Mouse (Mus musculus): ENCODE data around the gene Prrt4. TPM values are rescaled to one million over a fixed set of nuclear protein-coding genes. Genes with fewer than 3 reads are reported as not detected.

The Prrt4 gene
- polyA plus RNA-seq, 1 experiment from 2014 or later = 0.53 TPM

DNA sequence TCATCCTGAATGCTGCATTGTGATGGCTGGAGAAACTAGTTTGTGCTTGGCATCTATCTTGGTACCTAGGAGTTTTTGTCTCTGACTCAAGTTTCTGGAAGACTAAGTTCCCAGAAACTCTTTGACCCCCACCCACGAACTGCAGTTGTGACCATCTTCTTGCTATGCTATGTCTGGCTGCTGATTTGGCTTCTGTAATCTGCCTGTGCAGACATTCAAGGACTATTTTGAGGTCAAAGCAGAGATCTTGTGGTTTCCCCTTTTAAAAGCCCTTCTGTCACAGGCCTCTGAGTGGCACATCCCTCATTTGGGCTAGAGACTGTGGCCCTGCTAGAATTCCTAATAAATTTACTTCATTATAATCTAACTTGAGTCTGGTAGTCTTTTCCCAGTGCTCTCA, 8.6 kb upstream of the Prrt4 start:
- Histone ChIP-seq H3K4me2 (no peak overlapping the region), H3K9ac (ENCODE audit: low read length) (no peak overlapping the region), H3K27me3 (ENCODE audit: control insufficient read depth, insufficient read depth, low read length) (no peaks in the 10 kb centered on the region), H3K9me3 (ENCODE audit: control insufficient read depth, low read length) (no peaks in the 10 kb centered on the region), H3K27ac (ENCODE audit: low read depth, low read length) (no peak overlapping the region), H3K4me3 (ENCODE audit: low read depth, low read length) (no peak overlapping the region), H3K4me1 (ENCODE audit: control insufficient read depth, insufficient read depth, low read length) (no peaks in the 10 kb centered on the region; the same call in 1 of the 2 replicates), H3K36me3 (ENCODE audit: control insufficient read depth, insufficient read depth, low read length) (no peaks in the 10 kb centered on the region)
- WGBS = 86% methylated on average over 1 of the region's 1 CpGs
- no peak for ATAC-seq (ENCODE audit: low FRiP score)
- DNase-seq (ENCODE audit: low spot score, missing footprints) = no peak

DNA sequence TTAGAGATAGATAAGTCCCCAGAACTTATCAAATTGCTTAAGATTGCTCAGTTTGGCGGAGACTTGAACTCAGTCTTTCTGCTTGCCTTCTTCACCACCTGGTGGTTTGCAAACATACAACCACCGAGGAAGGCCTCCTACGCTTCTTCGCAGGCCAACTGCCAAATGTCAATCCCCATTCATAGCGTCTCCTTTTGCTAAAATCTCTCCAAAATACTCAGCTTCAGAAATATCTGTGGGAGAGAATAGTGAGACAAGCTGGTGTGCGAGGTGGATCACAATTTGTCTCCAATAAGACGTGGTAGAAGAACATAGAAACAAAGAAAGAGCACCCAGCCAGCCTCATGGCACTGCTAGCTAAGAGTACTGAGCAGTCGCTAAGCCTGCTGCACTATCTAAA, 459 bp upstream of the Prrt4 start:
- 51% methylated on average over 8 of the region's 8 CpGs for WGBS
- no peak overlapping the region for H3K27ac ChIP-seq (ENCODE audit: low read depth, low read length)
- DNase-seq (ENCODE audit: low spot score, missing footprints) = no peak

DNA sequence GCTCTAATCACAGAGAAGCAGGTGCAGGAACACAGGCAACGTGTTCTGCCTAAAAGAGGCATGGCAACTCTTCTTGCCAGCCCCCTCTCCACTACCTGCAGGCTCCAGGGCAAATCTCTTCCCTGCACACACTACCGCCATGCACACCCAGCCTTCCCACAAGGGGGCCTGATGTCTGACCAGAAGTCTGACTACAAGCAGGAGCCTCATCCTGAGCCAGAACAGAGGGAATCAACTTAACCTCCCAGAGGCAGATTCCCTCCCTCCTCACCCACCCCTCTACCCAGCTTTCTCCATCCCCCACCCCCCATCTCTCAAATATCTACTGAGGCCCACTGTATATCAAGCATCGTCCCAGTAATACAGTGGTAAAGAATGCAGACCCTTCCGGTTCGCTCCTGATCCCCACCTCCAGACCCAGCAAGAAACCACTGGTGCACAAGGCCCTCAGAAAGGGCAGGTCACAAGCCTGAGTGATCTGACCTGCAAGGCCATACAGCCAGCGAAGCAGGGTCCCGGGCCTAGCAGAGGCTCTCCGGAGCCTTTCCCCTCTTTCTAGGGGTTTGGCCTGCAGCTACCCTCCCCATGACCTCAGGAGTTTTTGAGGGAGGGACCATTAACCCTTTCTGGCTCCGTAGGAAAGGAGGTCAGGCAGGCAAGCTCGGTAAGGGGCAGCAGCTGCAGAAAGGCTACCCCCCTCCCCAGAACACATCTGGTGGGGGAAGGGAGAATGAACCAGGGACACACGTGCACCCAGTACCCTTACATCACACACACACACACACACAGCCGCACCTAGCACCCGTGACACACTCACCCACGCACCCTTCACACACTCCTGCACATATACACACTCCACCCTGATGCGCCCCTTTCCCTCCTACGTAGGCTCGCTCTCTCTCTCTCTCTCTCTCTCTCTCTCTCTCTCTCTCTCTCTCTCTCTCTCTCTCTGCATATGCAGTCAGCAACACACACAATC, 1.2 kb downstream of the Prrt4 start:
- Histone ChIP-seq H3K4me2 (peak overlapping the region; percentile 87), H3K27ac (ENCODE audit: low read depth, low read length) (no peak overlapping the region), H3K4me3 (ENCODE audit: low read depth, low read length) (peak overlapping the region; percentile 60), H3K36me3 (ENCODE audit: control insufficient read depth, insufficient read depth, low read length) (no peaks in the 10 kb centered on the region), H3K9ac (ENCODE audit: low read length) (peak overlapping the region; percentile 77), H3K4me1 (ENCODE audit: control insufficient read depth, insufficient read depth, low read length) (peaks cover 7% of the 10 kb centered on the region), H3K9me3 (ENCODE audit: control insufficient read depth, low read length) (no peaks in the 10 kb centered on the region), H3K27me3 (ENCODE audit: control insufficient read depth, insufficient read depth, low read length) (peaks cover 21% of the 10 kb centered on the region)
- DNase-seq (ENCODE audit: low spot score, missing footprints) (no peak), ATAC-seq (ENCODE audit: low FRiP score) (peak; percentile 73)
- WGBS = 11% methylated on average over 17 of the region's 17 CpGs

More for the DNA sequence above, 459 bp upstream of the Prrt4 start:
- ATAC-seq (ENCODE audit: low FRiP score) = no peak
- Histone ChIP-seq H3K9me3 (ENCODE audit: control insufficient read depth, low read length) (no peaks in the 10 kb centered on the region), H3K4me2 (peak overlapping the region; percentile 87; the same call in 1 of the 2 replicates), H3K27me3 (ENCODE audit: control insufficient read depth, insufficient read depth, low read length) (peaks cover 14% of the 10 kb centered on the region), H3K36me3 (ENCODE audit: control insufficient read depth, insufficient read depth, low read length) (no peaks in the 10 kb centered on the region), H3K9ac (ENCODE audit: low read length) (peak overlapping the region; percentile 77; the same call in 1 of the 2 replicates), H3K4me3 (ENCODE audit: low read depth, low read length) (peak overlapping the region; percentile 60), H3K4me1 (ENCODE audit: control insufficient read depth, insufficient read depth, low read length) (peaks cover 4% of the 10 kb centered on the region)

DNA sequence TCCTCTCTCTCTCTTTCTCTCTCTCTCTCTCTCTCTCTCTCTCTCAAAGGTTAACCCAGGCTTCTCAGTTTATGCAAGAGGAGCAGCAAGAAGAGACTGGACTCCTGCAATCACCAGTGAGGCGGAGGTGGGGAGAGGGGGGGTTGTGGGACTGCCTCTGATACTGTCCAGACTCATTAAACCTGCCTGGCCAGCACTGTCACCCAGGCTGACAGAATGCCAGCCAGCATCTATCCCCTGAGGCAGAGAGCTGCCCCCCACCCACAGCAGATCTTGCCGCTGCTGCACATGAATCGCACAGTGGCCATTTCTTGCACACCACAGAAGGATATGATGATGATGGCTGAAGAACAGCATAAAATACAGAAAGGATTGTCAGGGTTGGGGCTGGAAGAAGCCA, 4.3 kb downstream of the Prrt4 start:
- Histone ChIP-seq H3K27ac (ENCODE audit: low read depth, low read length) (no peak overlapping the region), H3K4me2 (no peak overlapping the region), H3K9me3 (ENCODE audit: control insufficient read depth, low read length) (no peaks in the 10 kb centered on the region), H3K4me1 (ENCODE audit: control insufficient read depth, insufficient read depth, low read length) (peaks cover 20% of the 10 kb centered on the region), H3K36me3 (ENCODE audit: control insufficient read depth, insufficient read depth, low read length) (no peaks in the 10 kb centered on the region), H3K4me3 (ENCODE audit: low read depth, low read length) (no peak overlapping the region), H3K9ac (ENCODE audit: low read length) (no peak overlapping the region), H3K27me3 (ENCODE audit: control insufficient read depth, insufficient read depth, low read length) (peaks cover 36% of the 10 kb centered on the region)
- 92% methylated on average over 3 of the region's 3 CpGs for WGBS
- DNase-seq (ENCODE audit: low spot score, missing footprints) (no peak), ATAC-seq (ENCODE audit: low FRiP score) (no peak)

DNA sequence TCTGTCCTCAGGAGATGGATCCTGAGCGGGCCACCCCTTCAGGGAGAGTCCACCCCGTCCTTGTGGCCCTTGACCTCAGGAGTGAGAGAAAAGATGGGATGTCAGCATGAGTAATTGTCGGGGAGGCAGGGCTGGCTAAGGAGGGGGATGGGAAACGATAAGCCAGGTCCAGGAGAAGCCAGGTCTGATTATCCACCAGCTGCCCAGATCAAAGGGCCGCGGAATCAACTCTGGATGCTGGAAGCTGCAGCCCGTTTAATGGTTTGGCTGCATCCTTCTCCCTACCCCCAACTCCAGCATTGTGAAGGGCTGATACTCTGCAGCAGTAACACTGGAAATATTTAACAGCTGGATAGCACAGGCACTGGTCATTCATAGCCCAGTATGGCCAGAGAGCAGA, 5.0 kb downstream of the Prrt4 start:
- H3K27ac ChIP-seq (ENCODE audit: low read depth, low read length) = no peak overlapping the region
- H3K9me3 ChIP-seq (ENCODE audit: control insufficient read depth, low read length) = no peaks in the 10 kb centered on the region
- ATAC-seq (ENCODE audit: low FRiP score) (no peak), DNase-seq (ENCODE audit: low spot score, missing footprints) (no peak)
- WGBS = 19% methylated on average over 7 of the region's 7 CpGs
- H3K9ac ChIP-seq (ENCODE audit: low read length) = no peak overlapping the region
- no peak overlapping the region for H3K4me3 ChIP-seq (ENCODE audit: low read depth, low read length)
- H3K4me1 ChIP-seq (ENCODE audit: control insufficient read depth, insufficient read depth, low read length) = peaks cover 24% of the 10 kb centered on the region
- peaks cover 42% of the 10 kb centered on the region for H3K27me3 ChIP-seq (ENCODE audit: control insufficient read depth, insufficient read depth, low read length)
- no peaks in the 10 kb centered on the region for H3K36me3 ChIP-seq (ENCODE audit: control insufficient read depth, insufficient read depth, low read length)
- no peak overlapping the region for H3K4me2 ChIP-seq

DNA sequence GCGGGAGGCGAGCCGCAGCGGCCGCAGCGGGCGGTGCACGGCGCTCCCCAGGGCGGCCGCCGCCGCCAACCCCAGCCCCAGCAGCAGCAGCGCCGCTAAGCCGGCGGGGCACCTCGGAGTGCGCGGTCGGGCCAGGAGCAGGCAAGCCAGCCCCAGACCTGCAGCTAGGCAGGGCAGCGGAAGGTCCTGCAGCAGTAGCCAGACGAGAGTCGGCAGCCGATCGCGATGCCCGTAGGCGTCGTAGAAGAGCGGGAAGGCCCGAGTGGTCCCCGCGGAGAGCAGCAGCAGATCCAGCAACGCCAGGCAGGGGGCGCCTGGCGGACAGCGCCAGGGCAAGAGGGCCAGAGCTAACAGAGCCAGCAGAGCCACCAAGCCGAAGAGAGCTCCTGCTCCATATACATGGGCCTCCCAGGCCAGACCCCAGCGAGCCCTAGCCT, 8.4 kb downstream of the Prrt4 start:
- peak; percentile 89 for ATAC-seq (ENCODE audit: low FRiP score)
- H3K27me3 ChIP-seq (ENCODE audit: control insufficient read depth, insufficient read depth, low read length) = peaks cover 56% of the 10 kb centered on the region
- H3K9ac ChIP-seq (ENCODE audit: low read length) = peak overlapping the region; percentile 72
- H3K4me2 ChIP-seq = peak overlapping the region; percentile 97
- H3K4me1 ChIP-seq (ENCODE audit: control insufficient read depth, insufficient read depth, low read length) = peaks cover 20% of the 10 kb centered on the region
- H3K4me3 ChIP-seq (ENCODE audit: low read depth, low read length) = peak overlapping the region; percentile 48
- under 1% methylated on average over 40 of the region's 40 CpGs for WGBS
- peak; percentile 99 for DNase-seq (ENCODE audit: low spot score, missing footprints)
- H3K36me3 ChIP-seq (ENCODE audit: control insufficient read depth, insufficient read depth, low read length) = no peaks in the 10 kb centered on the region
- no peak overlapping the region for H3K27ac ChIP-seq (ENCODE audit: low read depth, low read length)
- H3K9me3 ChIP-seq (ENCODE audit: control insufficient read depth, low read length) = no peaks in the 10 kb centered on the region

DNA sequence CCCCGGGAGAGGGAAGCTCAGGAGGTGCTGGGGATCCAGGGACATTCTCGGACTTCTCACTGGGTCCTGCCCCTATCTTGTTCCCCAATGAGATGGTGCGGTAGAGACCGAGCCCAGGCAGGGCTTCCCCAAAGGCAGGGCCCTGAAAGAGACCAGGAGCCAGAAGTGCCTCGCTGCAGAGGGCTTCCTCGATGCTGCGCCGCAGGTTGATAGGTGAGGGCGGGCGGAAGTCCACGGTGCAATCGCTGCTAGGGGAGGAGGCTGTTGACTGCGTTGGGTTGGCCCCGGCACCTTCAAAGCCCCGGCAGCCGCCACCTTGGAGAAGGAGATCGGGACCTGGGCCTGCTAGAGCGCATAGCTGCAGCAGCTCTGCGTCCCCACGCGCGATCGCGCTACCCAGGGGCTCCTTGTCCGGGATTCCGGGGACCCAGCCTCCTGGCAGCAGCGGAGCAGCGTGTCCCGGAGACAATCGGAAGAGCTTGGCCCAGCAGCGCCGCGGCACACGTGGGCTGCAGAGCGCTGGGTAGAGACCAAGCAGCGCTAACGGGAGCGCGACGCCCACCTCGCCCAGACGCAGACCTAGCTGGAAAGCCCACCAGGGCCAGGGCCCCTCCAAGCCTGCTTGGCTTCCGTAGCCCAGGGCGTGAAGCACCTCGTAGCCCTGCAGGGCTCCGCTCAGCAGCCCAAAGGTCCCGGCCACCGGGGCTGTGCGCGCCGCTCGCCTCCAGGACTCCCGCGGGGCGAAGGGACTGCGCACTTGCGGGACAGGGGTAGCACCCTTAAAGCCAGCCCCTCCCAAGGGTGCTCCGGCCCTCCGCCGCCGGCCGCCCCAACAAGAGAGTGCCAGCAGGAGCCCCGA, 9.1 kb downstream of the Prrt4 start:
- Histone ChIP-seq H3K4me3 (ENCODE audit: low read depth, low read length) (peak overlapping the region; percentile 48), H3K9ac (ENCODE audit: low read length) (peak overlapping the region; percentile 72), H3K4me1 (ENCODE audit: control insufficient read depth, insufficient read depth, low read length) (peaks cover 20% of the 10 kb centered on the region), H3K4me2 (peak overlapping the region; percentile 97), H3K9me3 (ENCODE audit: control insufficient read depth, low read length) (no peaks in the 10 kb centered on the region), H3K36me3 (ENCODE audit: control insufficient read depth, insufficient read depth, low read length) (no peaks in the 10 kb centered on the region), H3K27me3 (ENCODE audit: control insufficient read depth, insufficient read depth, low read length) (peaks cover 56% of the 10 kb centered on the region), H3K27ac (ENCODE audit: low read depth, low read length) (no peak overlapping the region)
- WGBS = under 1% methylated on average over 60 of the region's 63 CpGs
- peak; percentile 58 for ATAC-seq (ENCODE audit: low FRiP score)
- DNase-seq (ENCODE audit: low spot score, missing footprints) = peak; percentile 95

DNA sequence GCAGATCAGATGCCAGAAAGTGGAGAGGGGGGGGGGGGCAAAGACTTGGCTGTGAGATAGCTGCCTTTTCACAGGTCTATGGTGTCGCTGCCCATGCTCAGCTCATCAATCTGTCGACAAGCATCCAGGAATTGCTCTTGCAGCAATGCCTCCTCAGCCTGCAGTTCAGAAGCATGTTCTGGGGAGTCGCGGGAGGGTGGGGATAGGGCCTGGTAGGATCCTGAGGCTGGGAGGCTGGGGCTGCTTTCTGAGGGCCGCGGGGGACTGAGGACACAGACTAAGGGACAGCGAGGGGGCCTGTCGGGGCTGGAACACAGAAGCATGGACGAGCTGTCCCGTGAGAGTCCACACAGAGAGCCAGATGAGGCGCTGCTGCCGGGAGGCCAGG, 9.7 kb downstream of the Prrt4 start:
- H3K9ac ChIP-seq (ENCODE audit: low read length) = peak overlapping the region; percentile 72
- peaks cover 56% of the 10 kb centered on the region for H3K27me3 ChIP-seq (ENCODE audit: control insufficient read depth, insufficient read depth, low read length)
- H3K4me2 ChIP-seq = peak overlapping the region; percentile 97
- no peak overlapping the region for H3K27ac ChIP-seq (ENCODE audit: low read depth, low read length)
- DNase-seq (ENCODE audit: low spot score, missing footprints) = peak; percentile 86
- peak overlapping the region; percentile 48 for H3K4me3 ChIP-seq (ENCODE audit: low read depth, low read length)
- WGBS = 4% methylated on average over 12 of the region's 12 CpGs
- ATAC-seq (ENCODE audit: low FRiP score) = no peak
- no peaks in the 10 kb centered on the region for H3K9me3 ChIP-seq (ENCODE audit: control insufficient read depth, low read length)
- H3K4me1 ChIP-seq (ENCODE audit: control insufficient read depth, insufficient read depth, low read length) = peaks cover 20% of the 10 kb centered on the region
- no peaks in the 10 kb centered on the region for H3K36me3 ChIP-seq (ENCODE audit: control insufficient read depth, insufficient read depth, low read length)
